Mouse (Mus musculus) gastrocnemius, adult 8-10 months (tissue): ENCODE measurements at regions not wholly inside any gene's neighbourhood (a gene's known extent, or its start where the extent isn't known, plus 50 kb on each side); places are given as distances from the start of the nearest gene placed in this dataset.
"Not testable (repeated sequence)": the region's sequence is repeated elsewhere in the genome, so short reads cannot be mapped to it uniquely, and the experiment has no call there.

Experiments used
- DNase-seq, 2 experiments: peaks; one replicate each; pipeline ENCODE4 v3.0.0; 2022; ENCODE audit warnings: low spot score in 2 of 2

GRCm38 (mm10) chr17:62287666-62288065, 593.5 kb downstream of the Efna5 start:
- DNase-seq = no peak

GRCm38 (mm10) chr17:62287127-62287526, 594.0 kb downstream of the Efna5 start:
- DNase-seq = no peak

GRCm38 (mm10) chr17:62286086-62287080, 594.7 kb downstream of the Efna5 start:
- DNase-seq = no peak

- DNase-seq = no peak
Observed at GRCm38 (mm10) chr17:62280201-62280600, 600.9 kb downstream of the Efna5 start.

- no peak for DNase-seq
Observed at GRCm38 (mm10) chr17:62271399-62271798, 609.7 kb downstream of the Efna5 start.

GRCm38 (mm10) chr17:62269279-62269678, 611.8 kb downstream of the Efna5 start:
- DNase-seq = no peak

- DNase-seq = no peak
Observed at GRCm38 (mm10) chr17:62253448-62253847, 627.7 kb downstream of the Efna5 start.

- DNase-seq = no peak
Observed at GRCm38 (mm10) chr17:62248011-62248410, 633.1 kb downstream of the Efna5 start.

GRCm38 (mm10) chr17:62246650-62247049, 634.5 kb downstream of the Efna5 start:
- DNase-seq = no peak

- DNase-seq = no peak
Observed at GRCm38 (mm10) chr17:62230939-62231338, 650.2 kb downstream of the Efna5 start.

- DNase-seq = no peak
Observed at GRCm38 (mm10) chr17:62210441-62211025, 670.6 kb downstream of the Efna5 start.

- DNase-seq = no peak
Observed at GRCm38 (mm10) chr17:62202658-62203057, 678.5 kb downstream of the Efna5 start.

- DNase-seq = no peak
Observed at GRCm38 (mm10) chr17:62200491-62200890, 680.6 kb downstream of the Efna5 start.

- DNase-seq = no peak
Observed at GRCm38 (mm10) chr17:62199559-62199958, 681.6 kb downstream of the Efna5 start.

GRCm38 (mm10) chr17:62178612-62179210, 702.4 kb downstream of the Efna5 start:
- no peak for DNase-seq

- DNase-seq = no peak
Observed at GRCm38 (mm10) chr17:62176336-62176735, 704.8 kb downstream of the Efna5 start.

GRCm38 (mm10) chr17:62172305-62172704, 708.8 kb downstream of the Efna5 start:
- no peak for DNase-seq

- DNase-seq = no peak
Observed at GRCm38 (mm10) chr17:62171532-62171931, 709.6 kb downstream of the Efna5 start.

- no peak for DNase-seq
Observed at GRCm38 (mm10) chr17:62161457-62161856, 719.7 kb downstream of the Efna5 start.

GRCm38 (mm10) chr17:62160301-62160700, 720.8 kb downstream of the Efna5 start:
- DNase-seq = no peak

GRCm38 (mm10) chr17:62135050-62135449, 746.1 kb downstream of the Efna5 start:
- no peak for DNase-seq

- not testable (repeated sequence) for DNase-seq
Observed at GRCm38 (mm10) chr17:62111703-62112102, 769.4 kb downstream of the Efna5 start.
